Mouse (Mus musculus) neural tube, embryonic 13.5 days (tissue): ENCODE results near the gene Zfp292. TPM values are rescaled to one million over a fixed set of nuclear protein-coding genes. Genes with fewer than 3 reads are reported as not detected.

Source experiments
- ATAC-seq: fragments of 200-750 bp; cut with Nextera tagmentation; 2 replicates; pipeline ENCODE4 v1.8.0; 2017; ENCODE audit warnings: low read depth, mild to moderate bottlenecking, moderate TSS enrichment, moderate library complexity
- H3K27ac ChIP-seq: fragments of 300-500 bp; sonication (generic); replicated peaks from 2 replicates; pipeline ENCODE4 v1.5.1; 2015; ENCODE audit warnings: moderate library complexity, mild to moderate bottlenecking, inconsistent platforms
- H3K27me3 ChIP-seq: fragments of 300-500 bp; sonication (generic); 2 replicates; pipeline ENCODE4 v1.6.1; 2015; ENCODE audit warnings: mild to moderate bottlenecking, inconsistent platforms
- H3K36me3 ChIP-seq: fragments of 300-500 bp; sonication (generic); 2 replicates; pipeline ENCODE4 v1.6.1; 2015; ENCODE audit warnings: mild to moderate bottlenecking, inconsistent platforms
- H3K4me1 ChIP-seq: fragments of 300-500 bp; sonication (generic); replicated peaks from 2 replicates; pipeline ENCODE4 v1.6.1; 2015; ENCODE audit warnings: inconsistent platforms
- H3K4me2 ChIP-seq: fragments of 300-500 bp; sonication (generic); 2 replicates; pipeline ENCODE4 v1.6.1; 2015; ENCODE audit warnings: inconsistent platforms, mild to moderate bottlenecking, moderate library complexity
- H3K4me3 ChIP-seq: fragments of 300-500 bp; sonication (generic); 2 replicates; pipeline ENCODE4 v1.5.1; 2015; ENCODE audit warnings: mild to moderate bottlenecking, inconsistent platforms
- H3K9ac ChIP-seq: fragments of 300-500 bp; sonication (generic); 2 replicates; pipeline ENCODE4 v1.6.1; 2015; ENCODE audit warnings: moderate library complexity, mild to moderate bottlenecking, inconsistent platforms
- H3K9me3 ChIP-seq: fragments of 300-500 bp; sonication (generic); 2 replicates; pipeline ENCODE4 v1.6.1; 2016; ENCODE audit warnings: inconsistent platforms
- WGBS: fragments of 180-500 bp; shearing (Covaris S2); methylation state at CpG from one replicate; pipeline ENCODE4 v1.1.7; 2015; 5-methylcytosine and 5-hydroxymethylcytosine counted together
- polyA plus RNA-seq: library from polyadenylated mRNA; unstranded; fragments of >200 nt; fragmentation: Nextera tagmentation; extraction: Ambion mirVana; gene quantifications from 2 replicates; pipeline ENCODE4 v1.2.1, GENCODE M21; 2015

Zfp292 gene
- polyA plus RNA-seq, 1 experiment from 2014 or later, result 29.0 TPM

DNA sequence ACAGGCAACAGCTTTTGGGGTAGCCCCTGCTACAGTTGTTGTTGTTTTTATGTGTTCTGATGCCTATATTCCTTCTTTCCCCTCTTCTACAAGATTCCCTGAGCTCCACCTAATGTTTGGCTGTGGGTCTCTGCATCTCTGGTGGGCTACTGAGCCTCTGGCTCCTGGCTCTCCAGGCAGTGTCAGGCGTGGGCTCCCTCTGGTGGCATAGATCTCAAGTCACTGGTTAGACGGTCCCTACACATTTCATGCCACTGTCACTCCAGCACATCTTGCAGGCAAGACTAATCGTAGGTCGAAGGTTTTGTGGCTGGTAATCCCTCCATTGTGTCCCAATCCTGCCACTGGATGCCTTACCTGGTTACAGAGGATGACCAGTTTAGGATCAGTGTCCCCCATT, 100.0 kb downstream of the Zfp292 start:
- Histone ChIP-seq H3K9me3 (no peaks in the 10 kb centered on the region), H3K4me3 (no peak overlapping the region), H3K4me2 (no peak overlapping the region), H3K27ac (no peak overlapping the region), H3K4me1 (no peaks in the 10 kb centered on the region), H3K27me3 (no peaks in the 10 kb centered on the region), H3K36me3 (no peaks in the 10 kb centered on the region), H3K9ac (no peak overlapping the region)
- 30% methylated on average over 4 of the region's 4 CpGs for WGBS
- no peak for ATAC-seq

DNA sequence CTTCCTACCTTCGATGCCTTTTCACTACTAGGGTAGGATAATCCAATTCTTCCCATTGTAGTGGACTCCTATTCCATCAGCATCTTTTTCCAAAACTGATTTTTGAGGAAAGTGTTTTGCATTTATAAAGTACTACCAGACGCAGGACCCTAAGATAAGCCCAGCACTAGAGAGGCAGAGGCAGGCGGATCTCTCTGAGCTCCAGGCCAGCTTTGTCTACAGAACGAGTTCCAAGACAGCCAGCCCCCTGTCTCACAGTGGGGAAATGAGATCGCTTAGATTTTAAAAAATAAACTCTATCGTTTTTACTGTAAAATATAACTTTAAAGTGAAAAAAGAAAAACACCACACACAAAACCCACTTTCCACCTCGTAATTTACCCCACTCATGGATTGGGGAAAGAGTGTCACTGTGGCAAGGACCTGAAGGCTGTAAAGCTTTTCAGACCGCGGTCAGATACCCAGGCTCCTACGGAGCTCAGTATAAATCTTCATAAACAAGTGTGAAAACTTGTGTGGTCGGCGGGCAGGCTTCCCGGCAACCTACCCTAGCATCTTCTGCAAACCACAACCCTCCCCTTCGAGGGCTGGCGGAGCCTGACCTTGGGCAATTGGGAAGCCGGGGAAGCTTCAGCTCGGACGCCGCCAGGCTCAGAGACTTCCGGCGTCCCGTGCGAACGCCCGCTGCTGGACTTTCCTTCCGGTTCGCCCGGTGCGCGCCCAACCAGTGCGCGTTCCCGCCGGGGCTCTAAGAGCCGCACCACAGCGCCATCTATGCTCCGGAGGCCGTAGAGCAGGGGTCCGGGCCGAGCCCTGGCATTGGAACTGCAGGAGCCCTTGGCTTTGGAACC, 104.9 kb downstream of the Zfp292 start, which contains the start of gene Smim8:
Gene Smim8 (minus strand): TSS at position 747 of the 851 bp plus-strand sequence.
- no peaks in the 10 kb centered on the region for H3K36me3 ChIP-seq
- peak within 1 kb of the TSS; percentile 77 for H3K4me2 ChIP-seq
- peaks cover 12% of the 10 kb centered on the region for H3K4me1 ChIP-seq
- peak within 1 kb of the TSS; percentile 81 for H3K9ac ChIP-seq
- peak; percentile 97 for ATAC-seq
- H3K9me3 ChIP-seq, result no peaks in the 10 kb centered on the region
- 6% methylated on average over 40 of the region's 40 CpGs for WGBS
- H3K27ac ChIP-seq, result peak within 1 kb of the TSS; percentile 89
- H3K4me3 ChIP-seq, result peak within 1 kb of the TSS; percentile 64
- no peaks in the 10 kb centered on the region for H3K27me3 ChIP-seq

DNA sequence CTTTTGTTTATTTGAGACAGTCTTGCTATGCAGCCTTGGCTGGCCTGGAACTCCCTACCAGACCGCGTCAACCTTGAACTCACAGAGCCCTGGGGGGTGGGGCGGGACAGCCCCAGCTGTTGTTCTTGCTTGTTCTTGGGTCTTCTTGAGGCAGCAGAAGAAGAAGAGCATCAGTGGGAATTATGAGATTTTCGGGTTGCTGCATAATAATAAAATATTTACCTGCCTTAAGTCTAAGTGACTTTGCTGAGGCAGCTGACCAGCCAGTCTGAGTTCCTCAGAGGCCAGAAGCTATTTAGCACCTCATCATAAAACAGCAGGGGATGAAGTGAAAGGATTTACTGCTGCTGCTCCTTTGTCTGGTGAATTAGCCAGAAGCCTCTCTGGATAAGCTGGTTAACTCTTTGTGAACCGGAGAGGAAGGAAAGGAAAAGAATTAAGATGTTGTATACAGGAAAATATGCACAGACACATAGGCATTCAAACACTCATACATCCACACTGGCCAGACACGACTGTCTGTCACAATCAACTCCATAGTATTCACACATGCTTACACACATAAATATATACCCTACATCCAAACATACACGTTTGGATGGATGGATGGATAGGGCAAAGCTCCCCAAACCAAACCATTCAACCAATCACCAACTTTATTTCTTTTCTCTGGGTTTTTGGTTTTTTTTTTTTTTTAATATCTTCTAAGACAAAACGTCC, 110.9 kb downstream of the Zfp292 start:
- Histone ChIP-seq H3K27me3 (no peaks in the 10 kb centered on the region), H3K4me2 (peak overlapping the region; percentile 22; the same call in 1 of the 2 replicates), H3K27ac (peak overlapping the region; percentile 34; the same call in 1 of the 2 replicates), H3K36me3 (peaks cover 23% of the 10 kb centered on the region), H3K9ac (no peak overlapping the region), H3K9me3 (no peaks in the 10 kb centered on the region), H3K4me1 (peaks cover 14% of the 10 kb centered on the region), H3K4me3 (no peak overlapping the region)
- peak; percentile 74 for ATAC-seq
- 4% methylated on average over 8 of the region's 8 CpGs for WGBS

DNA sequence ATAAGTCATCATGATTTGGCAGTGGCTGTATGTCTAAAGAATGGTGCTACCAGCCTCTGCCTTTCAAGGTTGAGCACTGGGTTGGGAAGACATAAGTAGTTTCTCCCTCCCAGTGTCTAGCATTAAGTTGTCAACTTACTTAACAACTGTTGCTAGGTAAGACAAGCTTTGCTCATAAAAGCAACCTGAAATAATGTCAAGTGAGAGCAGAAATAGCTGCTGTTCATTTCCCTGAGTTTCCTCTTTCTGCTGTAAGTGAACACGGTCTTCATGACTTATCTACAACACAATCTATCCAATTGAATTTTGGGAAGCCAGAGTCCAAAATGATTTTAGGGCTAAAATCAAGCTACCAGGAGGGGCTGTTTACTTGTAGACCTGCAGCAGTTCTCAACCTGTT, 126.6 kb downstream of the Zfp292 start, which contains the start of gene Gm136:
Gene Gm136 (minus strand): TSS at position 101 of the 400 bp plus-strand sequence.
- Histone ChIP-seq H3K36me3 (no peaks in the 10 kb centered on the region), H3K4me1 (no peaks in the 10 kb centered on the region), H3K27me3 (no peaks in the 10 kb centered on the region), H3K9me3 (no peaks in the 10 kb centered on the region), H3K9ac (no peak within 1 kb of the TSS), H3K4me2 (no peak within 1 kb of the TSS), H3K27ac (no peak within 1 kb of the TSS), H3K4me3 (no peak within 1 kb of the TSS)
- ATAC-seq, result no peak
- 93% methylated on average over 1 of the region's 1 CpGs for WGBS

Other genes starting within 250 kb of the Zfp292 start
- 46.4 and 52.0 TPM in 2 replicates for gene Slc35a1, start 195.5 kb downstream of the Zfp292 start, polyA plus RNA-seq
- gene Cfap206, start 152.8 kb downstream of the Zfp292 start, polyA plus RNA-seq, result 1.1 and 2.0 TPM in 2 replicates
- gene Gm136, start 126.7 kb downstream of the Zfp292 start, polyA plus RNA-seq, result not detected in 2 replicates
- 48.6 and 60.0 TPM in 2 replicates for gene Smim8, start 104.5 kb downstream of the Zfp292 start, polyA plus RNA-seq
- gene Cga, start 10.8 kb upstream of the Zfp292 start, polyA plus RNA-seq, result 0.31 TPM in 1 of 2 replicates, not detected in the other